In the genomic region with DNA sequence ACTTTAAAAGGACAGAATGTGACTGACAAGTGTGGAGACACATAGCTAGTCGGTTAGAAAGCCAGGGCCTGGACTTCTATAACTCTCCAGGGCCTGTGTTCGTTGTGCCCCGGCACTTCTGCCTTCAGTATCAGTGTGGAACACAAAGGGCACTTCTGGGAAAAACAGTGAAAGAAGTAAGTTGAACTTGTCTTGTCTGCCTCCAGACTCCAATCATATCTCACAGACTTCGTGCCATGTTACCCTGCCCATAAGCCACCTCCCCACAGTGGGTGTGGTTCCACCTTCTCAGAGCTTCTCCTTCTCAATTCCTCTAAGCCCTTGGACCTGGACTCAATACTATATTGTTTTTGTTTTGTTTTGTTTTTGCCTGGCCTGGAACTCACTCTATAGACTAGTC, we compare ENCODE assay signal across 22 mouse cellular contexts. TPM values are rescaled to one million over a fixed set of nuclear protein-coding genes. Genes with fewer than 3 reads are reported as not detected.
DNase-seq lines count a peak whose midpoint lies in the region; ATAC-seq lines count a peak whose summit lies in the region.
"Had no signal": no experiment of that assay in that cellular context is flagged by ENCODE, and none has a peak within 500 bp of the region (broad histone marks: within the 10 kb centered on the region; RNA-seq: fewer than 3 reads in every experiment).

No protein-coding gene starts in this region.

- no peak overlapping the region for H3K4me3 ChIP-seq in liver, embryonic 13.5 days (replicated peaks)
- H3K4me3 ChIP-seq: embryonic facial prominence, embryonic 10.5 days; hindbrain, embryonic 10.5 days; neural tube, embryonic 15.5 days had no signal

- no peak overlapping the region; the same call in 1 of the 2 replicates for H3K9ac ChIP-seq in liver, embryonic 13.5 days
- H3K9ac ChIP-seq: neural tube, embryonic 15.5 days had no signal

- peak; percentile 61 for DNase-seq in c-Kit-negative CD71-positive TER-119-positive erythroid progenitor cells, embryonic 14.5 days (ENCODE audit: low read depth, low spot score)
- DNase-seq in liver, embryonic 13.5 days = peak; percentile 70
- DNase-seq in lung, postnatal 14 days = no peak
- DNase-seq in yolk sac, embryonic 10.5 days (ENCODE audit: low spot score) = no peak
- DNase-seq in kidney, postnatal 36 days = no peak
- DNase-seq: adrenal gland, postnatal 10 days; cerebellum, adult 11-12 months; cerebellum, postnatal 25 days; gastrocnemius, postnatal 25 days; kidney, adult 11 months; layer of hippocampus, postnatal 36 days; lung, postnatal 10 days; right cerebral cortex, postnatal 14 days; thymus, adult 18-20 months had no signal

- no peaks in the 10 kb centered on the region for H3K9me3 ChIP-seq in liver, embryonic 13.5 days (replicated peaks)
- H3K9me3 ChIP-seq: hindbrain, embryonic 10.5 days; neural tube, embryonic 15.5 days had no signal

- no peaks in the 10 kb centered on the region for H3K36me3 ChIP-seq in liver, embryonic 13.5 days
- H3K36me3 ChIP-seq: embryonic facial prominence, embryonic 10.5 days; hindbrain, embryonic 10.5 days; neural tube, embryonic 15.5 days had no signal

- peak; percentile 47 for ATAC-seq in common myeloid progenitor, adult 5-6 weeks (replicated peaks; ENCODE audit: low read depth, poor library complexity, severe bottlenecking)
- ATAC-seq in liver, embryonic 13.5 days (ENCODE audit: low read depth) = peak; percentile 98
- ATAC-seq in megakaryocyte-erythroid progenitor cell, adult 5-6 weeks (replicated peaks; ENCODE audit: low FRiP score, low TSS enrichment, poor library complexity, severe bottlenecking) = peak; percentile 98
- ATAC-seq: forebrain, embryonic 14.5 days; midbrain, embryonic 16.5 days; Patski had no signal

- WGBS in liver, embryonic 13.5 days (ENCODE audit: insufficient replicate concordance) = 38% methylated on average over 4 of the region's 4 CpGs

- H3K27ac ChIP-seq in liver, embryonic 13.5 days = peak overlapping the region; percentile 89
- H3K27ac ChIP-seq: embryonic facial prominence, embryonic 10.5 days; hindbrain, embryonic 10.5 days; neural tube, embryonic 15.5 days had no signal

- H3K4me2 ChIP-seq in liver, embryonic 13.5 days = peak overlapping the region; percentile 5
- H3K4me2 ChIP-seq: neural tube, embryonic 15.5 days had no signal

- peaks cover 36% of the 10 kb centered on the region for H3K4me1 ChIP-seq in liver, embryonic 13.5 days (replicated peaks)
- H3K4me1 ChIP-seq: embryonic facial prominence, embryonic 10.5 days; hindbrain, embryonic 10.5 days; neural tube, embryonic 15.5 days had no signal

- no peaks in the 10 kb centered on the region for H3K27me3 ChIP-seq in liver, embryonic 13.5 days

RNA-seq across cellular contexts. Expression of a gene that starts 55.1 kb away (rescaled TPM):
- total RNA-seq in common myeloid progenitor, adult 5-6 weeks (2017) = not detected in 2 replicates
- 0.02 TPM in 1 of 2 replicates, not detected in the other for polyA plus RNA-seq in liver, embryonic 13.5 days (2015; fragmentation: Nextera tagmentation; extraction: Ambion mirVana)
- not detected in 2 replicates for total RNA-seq in megakaryocyte-erythroid progenitor cell, adult 5-6 weeks (2014; fragmentation: Nextera tagmentation)
- total RNA-seq in megakaryocyte-erythroid progenitor cell, adult 5-6 weeks (2017) = not detected in 2 replicates

Comparison
In these comparisons a context has a peak if more than half of its experiments do, and no peak if none do; other contexts are left out.
1. DNase-seq: peak in c-Kit-negative CD71-positive TER-119-positive erythroid progenitor cells, embryonic 14.5 days (single experiment) and liver, embryonic 13.5 days (single experiment); none in lung, postnatal 14 days (single experiment), yolk sac, embryonic 10.5 days (single experiment) and kidney, postnatal 36 days (0 of 2).
2. ATAC-seq: peak in every context shown above with its lines; median percentile 98 in liver, embryonic 13.5 days; 98 in megakaryocyte-erythroid progenitor cell, adult 5-6 weeks; 47 in common myeloid progenitor, adult 5-6 weeks.